13 mouse cellular contexts compared by ENCODE assay signal in genomic region chr17:71038812-71039211, GRCm38 (mm10). TPM values are rescaled to one million over a fixed set of nuclear protein-coding genes. Genes with fewer than 3 reads are reported as not detected.
DNase-seq lines count a peak whose midpoint lies in the region; ATAC-seq and TF ChIP-seq lines count a peak whose summit lies in the region.
"Had no signal": no experiment of that assay in that cellular context is flagged by ENCODE, and none has a peak within 500 bp of the region (broad histone marks: within the 10 kb centered on the region; RNA-seq: fewer than 3 reads in every experiment).

No protein-coding gene starts in this region.

- no peak; the same call in 1 of the 2 replicates for ATAC-seq in kidney, postnatal 0 days (replicated peaks; ENCODE audit: low FRiP score, low read depth)
- ATAC-seq in limb, embryonic 12.5 days (ENCODE audit: insufficient number of reproducible peaks, insufficient read depth, low FRiP score, low TSS enrichment, low read depth), result peak; percentile 39; the same call in 1 of the 2 replicates
- ATAC-seq: hindbrain, embryonic 16.5 days had no signal

- peak; percentile 80 for DNase-seq in kidney, postnatal 0 days (ENCODE audit: low spot score)
- DNase-seq in kidney, postnatal 25 days, result no peak
- peak; percentile 48 for DNase-seq in gastrocnemius, postnatal 10 days
- no peak for DNase-seq in heart, embryonic 10.5 days (ENCODE audit: low spot score)
- DNase-seq in left cerebral cortex, adult 11 months (ENCODE audit: low spot score), result no peak
- DNase-seq in layer of hippocampus, postnatal 25 days (ENCODE audit: extremely low spot score in 1 of 2, low spot score in 1 of 2), result no peak
- DNase-seq in layer of hippocampus, postnatal 14 days (ENCODE audit: low spot score in 2 of 2), result no peak
- DNase-seq: cerebellum, adult 8-10 months; layer of hippocampus, postnatal 36 days had no signal

- no peak for TF ChIP-seq CTCF in kidney, postnatal 0 days (IDR thresholded peaks at IDR 0.05; ENCODE audit: low read depth)

- H3K4me3 ChIP-seq in kidney, postnatal 0 days (replicated peaks; ENCODE audit: low read depth, low read length), result no peak overlapping the region
- H3K4me3 ChIP-seq in heart, embryonic 10.5 days, result no peak overlapping the region
- H3K4me3 ChIP-seq in limb, embryonic 12.5 days (replicated peaks), result no peak overlapping the region
- H3K4me3 ChIP-seq: stomach, embryonic 15.5 days had no signal

- WGBS in kidney, postnatal 0 days, result 38% methylated on average over 5 of the region's 5 CpGs
- 54% methylated on average over 5 of the region's 5 CpGs for WGBS in heart, embryonic 10.5 days
- 63% methylated on average over 5 of the region's 5 CpGs for WGBS in limb, embryonic 12.5 days

- peaks cover 8% of the 10 kb centered on the region for H3K4me1 ChIP-seq in kidney, postnatal 0 days (replicated peaks; ENCODE audit: insufficient read depth, low read length)
- peaks cover 14% of the 10 kb centered on the region; the same call in 1 of the 2 replicates for H3K4me1 ChIP-seq in heart, embryonic 10.5 days
- H3K4me1 ChIP-seq in limb, embryonic 12.5 days (replicated peaks), result peaks cover 29% of the 10 kb centered on the region
- H3K4me1 ChIP-seq: stomach, embryonic 15.5 days had no signal

- H3K9me3 ChIP-seq in kidney, postnatal 0 days (replicated peaks; ENCODE audit: low read length), result no peaks in the 10 kb centered on the region
- no peaks in the 10 kb centered on the region for H3K9me3 ChIP-seq in heart, embryonic 10.5 days
- H3K9me3 ChIP-seq in limb, embryonic 12.5 days, result no peaks in the 10 kb centered on the region
- H3K9me3 ChIP-seq: stomach, embryonic 15.5 days had no signal

- no peak overlapping the region for H3K9ac ChIP-seq in kidney, postnatal 0 days (ENCODE audit: low read depth, low read length)
- H3K9ac ChIP-seq in limb, embryonic 12.5 days (replicated peaks), result no peak overlapping the region
- H3K9ac ChIP-seq: liver, embryonic 14.5 days; stomach, embryonic 15.5 days had no signal

- H3K36me3 ChIP-seq in kidney, postnatal 0 days (ENCODE audit: insufficient read depth, low read length), result no peaks in the 10 kb centered on the region
- H3K36me3 ChIP-seq in heart, embryonic 10.5 days, result peaks cover 87% of the 10 kb centered on the region
- no peaks in the 10 kb centered on the region for H3K36me3 ChIP-seq in limb, embryonic 12.5 days
- H3K36me3 ChIP-seq: stomach, embryonic 15.5 days had no signal

- H3K27me3 ChIP-seq in kidney, postnatal 0 days (ENCODE audit: insufficient read depth, low read length), result no peaks in the 10 kb centered on the region
- H3K27me3 ChIP-seq in heart, embryonic 10.5 days (ENCODE audit: insufficient read depth, poor library complexity, severe bottlenecking), result no peaks in the 10 kb centered on the region
- no peaks in the 10 kb centered on the region for H3K27me3 ChIP-seq in limb, embryonic 12.5 days
- H3K27me3 ChIP-seq: stomach, embryonic 15.5 days had no signal

- no peak overlapping the region for H3K4me2 ChIP-seq in kidney, postnatal 0 days (ENCODE audit: low read length)
- no peak overlapping the region for H3K4me2 ChIP-seq in limb, embryonic 12.5 days
- H3K4me2 ChIP-seq: stomach, embryonic 15.5 days had no signal

- H3K27ac ChIP-seq in kidney, postnatal 0 days, result no peak overlapping the region; the same call in 1 of the 2 replicates
- peak overlapping the region; percentile 56; the same call in 1 of the 2 replicates for H3K27ac ChIP-seq in heart, embryonic 10.5 days
- peak overlapping the region; percentile 80; the same call in 1 of the 2 replicates for H3K27ac ChIP-seq in limb, embryonic 12.5 days
- H3K27ac ChIP-seq: liver, embryonic 14.5 days; stomach, embryonic 15.5 days had no signal

RNA-seq across cellular contexts. Expression of gene Myl12a, which starts 36.1 kb away (rescaled TPM):
- polyA plus RNA-seq in kidney, postnatal 0 days (2015; fragmentation: Nextera tagmentation; extraction: Ambion mirVana), result 852 and 897 TPM in 2 replicates
- 100 to 1,000 TPM; 650 to 696 TPM for total RNA-seq in gastrocnemius, postnatal 10 days (2021)
- 742 and 776 TPM in 2 replicates for polyA plus RNA-seq in heart, embryonic 10.5 days (2016; fragmentation: Nextera tagmentation; extraction: Ambion mirVana)
- 586 and 602 TPM in 2 replicates for polyA plus RNA-seq in limb, embryonic 12.5 days (2016; fragmentation: Nextera tagmentation; extraction: Ambion mirVana)
- 10 to 100 TPM; 36.2 to 42.4 TPM for total RNA-seq in layer of hippocampus, postnatal 25 days (2021)
- total RNA-seq in layer of hippocampus, postnatal 14 days (2021), result 10 to 100 TPM; 52.0 to 59.0 TPM

RNA-seq across cellular contexts. Expression of gene Myom1, which starts 36.4 kb away (rescaled TPM):
- 2.8 and 3.0 TPM in 2 replicates for polyA plus RNA-seq in kidney, postnatal 0 days (2015; fragmentation: Nextera tagmentation; extraction: Ambion mirVana)
- 1,000 to 10,000 TPM; 1,013 to 1,104 TPM for total RNA-seq in gastrocnemius, postnatal 10 days (2021)
- polyA plus RNA-seq in heart, embryonic 10.5 days (2016; fragmentation: Nextera tagmentation; extraction: Ambion mirVana), result 109 and 198 TPM in 2 replicates
- polyA plus RNA-seq in limb, embryonic 12.5 days (2016; fragmentation: Nextera tagmentation; extraction: Ambion mirVana), result 7.6 and 8.6 TPM in 2 replicates
- 1 to 10 TPM; 1.9 to 3.3 TPM for total RNA-seq in layer of hippocampus, postnatal 25 days (2021)
- total RNA-seq in layer of hippocampus, postnatal 14 days (2021), result 1 to 10 TPM; 2.9 to 4.5 TPM

Comparison
In these comparisons a context has a peak if more than half of its experiments do, and no peak if none do; other contexts are left out.
1. DNase-seq: peak in kidney, postnatal 0 days (single experiment) and gastrocnemius, postnatal 10 days (single experiment); none in kidney, postnatal 25 days (0 of 2), heart, embryonic 10.5 days (single experiment), left cerebral cortex, adult 11 months (single experiment), layer of hippocampus, postnatal 25 days (0 of 2) and layer of hippocampus, postnatal 14 days (0 of 2).
2. RNA of gene Myl12a, which starts 36.1 kb away (total RNA-seq): 650 to 696 TPM in gastrocnemius, postnatal 10 days; 52.0 to 59.0 TPM in layer of hippocampus, postnatal 14 days and 36.2 to 42.4 TPM in layer of hippocampus, postnatal 25 days; every median in the first group is over 10 times any median in the second.
3. RNA of gene Myom1, which starts 36.4 kb away (total RNA-seq): 1,013 to 1,104 TPM in gastrocnemius, postnatal 10 days; 2.9 to 4.5 TPM in layer of hippocampus, postnatal 14 days and 1.9 to 3.3 TPM in layer of hippocampus, postnatal 25 days; every median in the first group is over 100 times any median in the second.